Mouse (Mus musculus) left cerebral cortex, postnatal 14 days (tissue): ENCODE data around the gene Prkch. TPM values are rescaled to one million over a fixed set of nuclear protein-coding genes. Genes with fewer than 3 reads are reported as not detected.

Experiments
- DNase-seq, 2 experiments: peaks; one replicate each; pipeline ENCODE4 v3.0.0; 2021 to 2022; ENCODE audit warnings: low spot score in 2 of 2, mixed read lengths in 1 of 2
- intact Hi-C: fragments of 180-260 bp; cut with DNase I; formaldehyde crosslinking; loops from one replicate; pipeline ENCODE4 v1.15.1; 2025
- total RNA-seq, 2 experiments: library from RNA; stranded (reverse); gene quantifications; 2 replicates each; pipeline ENCODE4 v1.2.3; 2021

Gene Prkch
- total RNA-seq, 2 experiments from 2014 or later: 4.2 to 4.5 TPM

DNA sequence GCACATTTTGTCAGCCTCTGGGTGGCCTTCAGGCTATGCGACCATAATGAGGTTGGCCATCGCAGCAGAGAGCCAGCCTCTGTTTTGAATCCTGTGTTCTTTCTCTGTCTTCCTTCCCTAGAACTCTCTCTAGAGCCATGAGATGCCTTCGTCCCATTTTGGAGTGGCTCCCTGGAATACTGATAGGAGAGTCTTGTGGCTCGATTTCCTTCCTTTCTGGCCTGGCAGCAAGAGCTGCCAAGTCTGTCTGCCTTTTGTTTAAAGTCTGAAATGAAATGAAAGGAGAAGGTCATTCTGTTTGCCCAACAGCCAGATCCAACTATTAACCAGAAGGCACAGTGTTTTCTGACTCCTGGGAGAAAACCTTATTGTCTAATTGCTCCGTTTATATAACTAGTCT lies 184.2 kb downstream of the Prkch start:
- no peak for DNase-seq
- intact Hi-C loops: no loop called here

DNA sequence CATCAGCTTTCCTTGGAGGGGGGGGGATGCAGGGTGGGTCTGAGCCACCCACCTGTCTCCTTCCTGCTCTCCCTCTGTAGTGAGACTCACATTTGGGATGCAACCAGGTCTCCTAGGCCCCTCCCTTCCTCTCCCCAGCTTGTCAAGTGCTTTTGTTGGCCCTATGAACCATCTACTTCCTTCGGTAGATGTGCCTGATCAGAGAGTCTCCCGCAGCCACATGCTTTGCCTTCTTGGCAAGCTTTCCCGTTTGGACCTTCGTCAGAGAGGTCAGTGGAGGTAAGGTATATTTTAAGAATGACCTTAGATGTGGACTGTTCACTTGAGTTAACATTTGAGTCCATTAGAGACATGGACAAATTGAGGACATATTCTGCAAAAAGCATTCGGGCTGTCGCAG lies 184.9 kb downstream of the Prkch start:
- DNase-seq: no peak
- intact Hi-C loops: no loop called here

DNA sequence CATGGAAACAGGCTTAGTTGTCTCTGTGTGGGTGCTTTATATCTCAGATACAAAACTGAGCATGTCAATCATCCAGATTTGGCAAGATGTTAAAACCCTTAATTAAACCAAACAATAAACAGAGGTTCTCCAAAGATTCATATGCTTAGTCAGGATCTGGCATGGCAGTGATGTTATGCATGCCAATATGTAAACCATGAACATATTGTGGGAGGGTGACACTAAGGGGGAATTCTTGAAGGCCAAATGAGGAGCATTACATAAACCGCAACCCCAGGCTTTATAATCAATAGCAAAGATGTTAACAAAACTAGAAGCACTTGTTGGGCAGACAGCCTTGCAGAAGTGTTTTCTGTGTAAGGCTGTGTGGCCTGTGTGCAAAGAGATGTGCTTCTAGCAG lies 186.2 kb downstream of the Prkch start:
- DNase-seq: no peak
- intact Hi-C loops: no loop called here

DNA sequence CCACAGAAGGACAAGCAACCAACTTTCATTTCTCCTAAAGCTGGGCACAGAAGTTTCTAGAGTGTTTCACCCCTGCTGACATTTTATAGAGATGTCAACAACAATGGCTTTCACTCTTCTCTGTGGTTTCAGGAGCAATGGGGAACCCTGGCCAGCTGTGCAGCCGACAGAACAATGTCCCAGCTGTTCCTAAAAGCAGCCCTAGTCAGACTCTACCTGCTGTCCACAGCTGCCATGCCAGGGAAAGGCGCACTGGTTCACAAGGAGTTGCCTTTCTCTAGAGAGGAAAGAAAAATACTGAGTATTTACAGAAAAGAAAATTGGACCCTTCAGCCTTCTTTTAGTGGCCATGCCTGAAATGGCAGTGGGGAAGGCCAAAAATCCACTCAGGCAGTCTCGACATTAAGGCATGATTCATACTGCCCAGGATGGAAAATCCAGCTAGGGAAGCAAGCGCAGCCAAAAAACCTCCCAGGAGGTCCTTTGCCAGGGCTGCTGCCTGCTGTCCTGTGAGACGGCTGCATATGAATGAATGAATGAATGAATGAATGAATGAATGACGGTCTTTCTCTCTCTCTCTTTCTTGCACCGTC lies 190.3 kb downstream of the Prkch start:
- intact Hi-C loops: no loop called here
- DNase-seq: no peak

DNA sequence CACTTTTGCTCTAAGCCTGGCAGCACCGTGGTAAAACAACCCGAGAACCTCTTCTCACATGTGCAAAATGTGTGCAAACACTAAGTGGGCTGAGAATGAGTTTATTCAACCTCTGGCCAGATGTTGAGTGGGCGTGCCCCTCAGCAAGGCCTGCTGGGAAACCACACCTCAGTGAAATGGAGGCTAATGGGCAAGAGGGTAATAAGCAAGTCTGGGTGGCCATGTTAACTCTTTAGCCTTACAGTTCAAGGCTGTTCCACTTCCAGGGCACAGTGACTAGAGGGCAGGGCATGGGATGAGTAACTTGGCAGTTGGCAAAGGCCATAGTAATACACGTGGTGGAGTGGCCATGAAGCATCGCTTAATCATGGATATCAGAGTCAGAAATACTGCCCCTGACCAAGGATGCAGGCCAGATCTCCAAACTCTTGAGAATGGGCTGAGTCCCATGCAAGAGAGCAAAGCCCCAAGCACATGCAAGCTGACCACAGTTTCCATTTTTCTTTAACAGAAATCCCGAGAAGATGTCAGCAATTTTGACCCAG lies 191.9 kb downstream of the Prkch start:
- intact Hi-C loops: no loop called here
- DNase-seq: no peak

DNA sequence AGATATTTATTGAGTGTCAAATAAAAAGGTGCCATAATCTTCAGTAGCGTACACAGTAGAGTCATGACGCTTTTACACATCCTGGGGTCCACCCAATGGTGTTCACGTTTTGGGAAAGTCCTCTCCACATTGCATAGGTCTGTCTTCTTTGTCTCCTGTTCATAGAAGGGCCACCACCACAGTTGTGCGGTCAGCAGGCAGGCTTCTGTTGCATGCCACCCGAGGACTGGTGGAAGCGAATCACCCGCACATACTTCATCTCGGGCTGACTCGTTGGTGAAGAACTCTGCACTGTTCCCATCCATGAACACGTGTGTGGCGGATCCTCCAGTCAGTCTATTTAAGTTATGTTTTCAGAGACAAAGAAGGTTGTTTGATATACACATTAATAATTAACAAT lies 193.1 kb downstream of the Prkch start:
- no peak for DNase-seq
- intact Hi-C loops: no loop called here

DNA sequence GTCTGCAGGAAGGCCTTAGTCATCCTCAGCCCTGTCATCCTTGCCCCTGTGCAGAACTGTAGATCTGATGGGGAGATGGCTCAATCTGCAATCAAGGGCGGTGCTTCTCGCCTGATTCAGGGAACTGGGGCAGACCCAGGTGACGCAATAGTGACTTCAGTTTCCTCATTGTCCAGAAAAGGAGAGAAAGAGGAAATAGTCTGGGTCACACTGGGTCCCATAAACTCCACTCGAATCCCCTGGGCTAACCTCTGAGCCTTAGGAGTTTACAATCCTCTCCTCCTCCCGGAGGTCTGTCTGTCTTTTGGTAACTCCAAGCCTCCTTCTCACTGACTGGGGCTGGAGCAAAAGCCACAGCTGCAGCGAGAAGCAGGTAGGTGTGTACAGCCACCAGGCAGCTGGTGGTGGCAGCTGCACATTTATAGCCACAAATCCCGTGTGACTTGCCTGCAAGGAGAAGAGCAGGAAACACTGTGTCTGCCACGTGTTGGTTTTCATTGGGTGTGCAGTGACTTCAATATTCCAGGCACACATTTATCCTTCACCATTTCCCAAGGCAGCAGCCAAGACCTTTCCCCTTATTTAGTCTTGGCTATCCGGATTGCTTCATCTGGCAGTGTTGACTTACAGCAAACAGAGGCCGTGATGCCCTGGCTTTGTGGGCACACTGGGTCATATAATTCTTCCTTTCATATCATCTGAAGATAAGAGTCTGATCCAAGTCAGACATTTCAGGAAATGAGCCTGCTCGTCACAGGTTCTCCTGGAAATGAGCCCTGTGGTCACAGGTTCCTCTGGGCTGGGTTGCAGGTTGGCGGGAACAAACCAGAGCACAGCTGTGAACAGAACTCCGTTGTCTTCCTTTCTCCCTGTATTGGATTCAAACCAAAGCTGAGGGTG lies 195.0 kb downstream of the Prkch start:
- intact Hi-C loops: no loop called here
- peak in 1 of 2 experiments; percentile 40 for DNase-seq

DNA sequence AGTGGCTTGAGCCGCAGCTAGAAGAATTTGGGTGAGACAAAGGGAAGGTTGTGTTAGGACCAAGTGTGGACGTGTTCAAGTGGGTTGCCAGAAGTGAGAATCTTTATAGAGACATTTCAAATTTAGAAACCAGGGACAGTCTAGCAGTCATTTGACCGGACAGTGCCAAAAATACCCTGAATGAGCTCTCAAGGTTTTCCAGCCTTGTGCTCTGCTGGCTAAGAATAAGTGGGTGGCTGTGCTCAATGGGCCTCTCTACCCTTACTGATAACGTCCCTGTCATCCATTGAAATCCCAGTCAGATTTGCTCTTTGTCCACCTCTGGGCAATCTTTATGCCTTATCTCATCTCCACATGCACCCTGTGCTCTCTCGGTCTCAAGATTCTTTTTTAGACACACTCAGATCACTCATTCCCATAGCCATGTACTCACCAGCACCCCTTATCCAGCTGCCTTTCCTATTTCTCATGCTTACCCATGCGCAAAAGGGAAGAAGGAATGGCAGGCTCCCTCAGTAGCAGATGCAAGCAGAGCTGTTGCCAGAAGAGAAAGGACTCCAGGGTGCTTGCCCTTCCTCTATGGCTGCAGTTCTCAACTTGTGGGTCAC lies 196.9 kb downstream of the Prkch start:
- intact Hi-C loops: no loop called here
- DNase-seq: no peak

DNA sequence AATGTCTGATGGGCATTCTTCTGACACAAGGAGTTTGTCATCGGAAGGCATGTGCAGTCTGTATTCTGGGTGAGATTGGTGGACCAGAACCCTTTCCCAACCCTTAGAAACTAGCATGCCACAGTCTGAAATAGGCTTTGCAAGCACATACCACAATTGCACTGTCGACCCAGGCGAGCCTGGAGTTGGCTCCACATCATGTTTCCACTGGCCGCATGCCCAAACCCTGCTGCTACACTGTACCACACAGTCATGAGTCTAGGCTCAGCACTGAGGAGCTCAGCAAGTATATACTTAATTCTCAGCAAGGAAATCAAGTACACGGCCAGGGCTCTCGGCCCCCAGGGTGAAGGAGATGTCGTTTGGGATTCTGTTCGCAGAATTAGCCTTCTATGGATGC lies 202.3 kb downstream of the Prkch start:
- peak in 1 of 2 experiments; percentile 55 for DNase-seq
- intact Hi-C loops: no loop called here

DNA sequence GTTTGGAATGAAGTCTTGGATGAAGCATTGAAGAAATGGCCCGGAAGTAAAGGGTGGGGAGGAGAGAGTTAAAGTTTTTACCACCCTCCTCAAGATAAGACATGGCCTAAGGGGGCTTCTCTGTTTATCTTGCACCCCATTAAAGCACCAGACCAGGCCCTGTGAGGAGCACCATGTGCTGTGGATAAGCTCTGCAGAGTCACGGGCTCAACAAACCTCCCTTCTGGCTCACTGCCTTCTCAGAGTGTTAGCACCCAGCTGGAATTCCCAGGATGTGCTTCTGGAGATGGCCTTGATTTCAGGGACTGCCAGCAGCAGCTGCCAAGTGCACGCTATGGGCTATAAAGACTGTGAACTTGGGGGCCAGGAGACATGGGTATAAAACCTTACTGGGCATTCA lies 204.3 kb downstream of the Prkch start:
- DNase-seq: no peak

DNA sequence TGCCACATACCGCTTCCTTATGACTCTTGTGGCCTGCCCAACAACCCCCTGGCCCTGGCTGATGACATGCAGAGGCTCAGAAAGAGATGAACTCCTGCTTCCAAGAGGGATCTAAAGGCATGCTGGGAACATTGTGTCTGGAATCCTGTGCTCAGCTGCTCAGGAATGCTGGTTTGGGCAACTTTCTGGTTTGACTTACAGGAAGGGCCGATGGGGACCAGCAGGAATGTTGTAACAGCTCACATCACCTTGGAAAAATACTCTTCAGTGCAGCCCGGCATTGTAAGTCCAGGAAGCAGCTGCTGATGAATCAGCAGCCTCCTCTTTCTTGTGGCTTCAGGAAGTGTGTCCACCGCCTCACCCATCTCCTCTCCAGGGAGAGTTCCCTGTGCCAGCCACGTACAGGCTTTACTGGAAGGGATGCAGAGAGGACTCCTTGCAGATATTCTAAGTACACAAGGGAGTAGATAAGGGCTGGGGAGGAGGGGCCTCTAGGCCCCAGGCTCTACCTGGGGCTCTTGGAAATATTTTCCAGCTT lies 206.0 kb downstream of the Prkch start:
- intact Hi-C loops: no loop called here
- no peak for DNase-seq

More for the DNA sequence above, 204.3 kb downstream of the Prkch start:
- intact Hi-C loops: no loop called here

DNA sequence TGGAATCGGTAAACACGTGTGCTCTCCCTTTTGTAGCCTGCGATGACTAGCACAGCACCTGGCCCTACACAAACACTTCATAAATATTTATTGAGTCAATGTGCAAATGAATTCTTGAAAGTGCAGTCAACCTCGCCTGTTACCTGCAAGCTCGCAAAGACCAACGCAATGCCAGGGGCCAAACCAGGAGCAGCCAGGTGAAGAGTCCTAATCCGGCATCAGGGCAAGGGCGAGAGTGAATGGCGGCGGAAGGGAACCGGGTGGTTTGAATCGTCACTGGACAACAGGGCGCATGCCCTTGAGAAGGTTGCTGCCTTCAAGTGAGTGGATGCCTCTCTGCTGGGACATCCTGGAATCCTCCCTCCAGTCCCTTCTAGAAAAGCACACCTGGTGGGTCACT lies 208.6 kb downstream of the Prkch start:
- DNase-seq: no peak
- intact Hi-C loops: no loop called here

DNA sequence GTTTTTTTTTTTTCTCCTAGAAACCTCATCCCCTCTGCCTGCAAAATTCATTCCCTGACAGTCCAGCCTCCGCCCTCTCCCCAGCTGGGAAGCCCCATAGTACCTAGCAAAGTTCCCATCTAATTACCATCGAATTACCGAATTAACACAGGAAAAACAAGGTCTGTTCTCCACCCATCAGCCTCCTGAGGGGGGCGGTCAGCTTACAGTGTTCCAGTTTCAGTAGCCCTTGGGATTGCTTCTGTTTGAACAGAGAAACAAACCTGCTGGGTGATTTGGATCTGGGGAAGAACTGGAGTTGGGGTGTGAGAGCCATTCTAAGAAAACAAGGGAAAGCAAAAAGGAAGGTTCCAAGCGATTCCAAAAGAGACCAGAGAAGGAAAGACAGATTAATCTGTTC lies 209.1 kb downstream of the Prkch start:
- intact Hi-C loops: no loop called here
- peak in 1 of 2 experiments; percentile 40 for DNase-seq

DNA sequence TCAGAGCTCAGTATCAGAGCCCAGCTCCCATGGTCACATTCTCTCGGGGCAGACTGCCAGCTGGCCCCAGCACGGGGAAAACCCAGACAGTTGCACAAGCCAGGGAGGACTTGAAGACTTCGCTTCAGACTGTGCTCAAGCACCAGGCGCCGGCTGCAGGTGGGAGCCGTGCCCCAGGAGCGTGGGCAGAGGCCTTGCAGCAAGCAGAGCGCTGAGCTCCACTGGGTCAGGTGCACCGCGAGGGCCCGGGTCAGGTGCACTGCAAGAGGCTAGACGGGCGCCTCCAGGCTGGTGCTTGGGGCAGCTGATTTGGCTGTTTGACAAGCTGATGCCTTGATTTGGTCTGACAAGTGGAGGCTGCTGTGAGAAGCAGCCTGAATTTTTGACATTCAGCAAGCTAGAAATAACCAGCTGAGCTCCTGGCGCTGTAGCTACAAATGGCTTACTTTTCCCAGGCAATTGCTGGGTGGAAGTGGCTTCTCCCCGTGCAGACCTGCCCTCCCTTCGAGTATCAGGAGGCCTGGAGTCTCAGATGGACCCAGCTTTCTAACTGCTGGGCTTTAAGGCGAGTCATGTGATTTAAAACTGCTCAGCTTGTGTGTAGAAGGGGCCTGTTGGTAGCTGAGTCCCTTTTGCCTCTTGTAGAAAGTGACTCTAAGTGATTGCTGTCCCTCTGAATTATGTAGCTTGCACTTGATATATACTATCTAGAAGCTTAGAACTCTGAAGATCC lies 209.7 kb downstream of the Prkch start:
- DNase-seq: peak; percentile 55 to 58
- intact Hi-C loops: no loop called here

DNA sequence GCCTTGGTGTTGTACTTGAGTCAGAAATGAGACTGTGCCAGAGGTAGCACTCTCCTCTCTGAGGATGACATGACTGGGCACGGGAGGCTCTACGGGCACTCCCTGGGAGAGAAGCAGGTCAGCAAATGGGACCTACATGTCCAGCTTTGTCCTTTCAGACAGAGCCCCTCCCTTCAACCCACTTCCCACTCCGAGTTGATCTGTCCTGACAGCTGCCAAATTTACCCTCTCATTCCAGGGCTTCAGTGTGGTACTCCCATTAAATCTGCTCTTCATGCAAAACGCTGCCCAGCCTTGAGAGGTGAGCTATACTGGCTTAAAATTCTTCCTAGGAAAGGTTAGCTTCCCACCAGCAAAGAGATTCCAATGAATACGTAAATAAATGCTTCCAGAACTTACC lies 215.1 kb downstream of the Prkch start:
- intact Hi-C loops: no loop called here
- no peak for DNase-seq

DNA sequence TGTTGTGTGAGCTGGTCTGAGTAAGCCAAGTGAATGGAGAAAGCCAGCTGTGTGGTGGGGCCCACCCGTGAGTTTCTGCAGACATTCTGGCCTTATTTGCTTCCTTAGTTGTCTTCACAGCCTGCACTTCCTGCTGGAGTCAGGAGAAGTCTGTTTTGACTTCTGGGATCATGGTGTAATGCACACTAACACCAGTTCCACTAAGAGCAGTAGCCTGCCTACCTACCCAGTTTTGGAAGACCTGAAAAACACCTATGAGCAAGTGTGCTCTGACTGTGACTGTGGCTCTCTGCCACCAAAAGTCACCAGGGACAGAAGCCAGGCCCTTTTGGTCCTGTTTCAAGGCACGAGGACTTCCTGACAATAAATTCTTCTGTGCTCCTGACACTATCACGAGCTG lies 216.3 kb downstream of the Prkch start:
- intact Hi-C loops: no loop called here
- no peak for DNase-seq

DNA sequence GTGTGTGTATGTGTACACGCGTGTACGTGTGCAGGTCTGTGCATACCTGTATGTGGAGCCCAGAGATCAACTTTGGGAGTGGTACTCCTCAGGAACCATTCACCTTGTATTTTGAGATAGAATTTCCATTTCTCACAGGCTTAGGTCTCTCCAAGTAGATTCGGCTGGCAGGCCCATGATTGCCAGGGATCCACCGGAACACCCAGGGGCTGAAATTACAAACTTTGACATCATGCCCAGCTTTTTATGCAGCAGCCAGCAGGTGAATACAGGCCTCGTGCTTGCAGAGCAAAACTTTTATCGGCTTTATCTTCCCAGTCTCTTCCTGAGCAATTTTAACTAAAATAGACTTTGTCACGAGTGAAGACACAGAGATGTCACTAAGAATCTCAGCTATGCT lies 217.2 kb downstream of the Prkch start:
- intact Hi-C loops: no loop called here
- no peak for DNase-seq

DNA sequence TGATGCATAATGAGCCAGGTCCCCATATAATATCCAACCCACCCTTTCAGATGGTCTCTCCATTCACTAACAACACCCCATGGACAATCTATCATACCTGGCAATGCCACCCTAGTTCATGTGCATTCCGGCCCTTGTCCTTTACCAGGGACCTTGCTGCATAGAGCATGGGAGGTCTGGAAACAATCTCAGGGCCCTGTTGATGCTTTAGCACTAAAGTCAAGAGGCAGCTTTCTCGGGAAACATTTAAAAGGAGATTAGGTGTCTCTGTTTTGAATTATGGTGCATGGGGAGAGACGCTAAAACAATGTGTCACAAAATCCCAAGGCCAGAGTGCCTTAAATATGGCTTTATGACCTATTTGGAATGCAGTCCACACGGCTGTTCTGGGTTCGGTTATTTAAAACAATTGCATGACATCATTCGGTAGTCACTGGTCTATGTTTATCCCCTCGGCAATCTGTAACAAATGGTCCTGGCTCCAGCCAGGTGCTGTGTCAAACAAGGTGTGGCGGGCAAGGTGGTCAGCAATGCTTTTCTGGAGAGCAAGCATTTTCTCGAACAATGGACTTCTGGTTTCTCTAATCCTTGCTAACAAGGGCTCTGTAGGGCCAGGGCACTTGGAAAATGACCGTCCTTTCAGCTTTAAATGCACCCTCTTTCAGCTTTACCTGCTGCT lies 217.9 kb downstream of the Prkch start:
- no peak for DNase-seq
- intact Hi-C loops: no loop called here

DNA sequence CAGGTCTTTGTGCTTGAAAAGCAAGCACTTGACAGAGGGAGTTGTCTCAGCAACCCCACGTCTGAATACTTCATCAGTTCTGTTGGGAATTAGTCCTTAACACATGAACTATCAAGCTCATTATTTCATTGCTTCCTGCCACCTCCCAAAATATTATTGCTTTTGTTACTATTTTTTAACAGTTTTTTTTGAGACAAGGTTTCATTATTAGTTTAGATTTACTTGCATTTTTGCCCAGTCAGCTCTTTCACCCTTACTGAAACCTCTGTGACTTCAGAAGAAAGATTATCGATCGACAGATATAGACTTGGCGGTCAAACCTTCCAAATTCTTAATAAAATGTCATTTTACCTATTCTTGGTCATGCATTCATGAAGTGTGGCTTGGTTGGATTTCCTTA lies 219.3 kb downstream of the Prkch start:
- intact Hi-C loops: no loop called here
- DNase-seq: no peak
